Mouse (Mus musculus) stomach, embryonic 14.5 days (tissue): ENCODE measurements around the gene Klhdc9. TPM values are rescaled to one million over a fixed set of nuclear protein-coding genes. Genes with fewer than 3 reads are reported as not detected.

Source experiments
- ATAC-seq: fragments of 200-750 bp; cut with Nextera tagmentation; 2 replicates; pipeline ENCODE4 v1.8.0; 2017; ENCODE audit warnings: low read depth, moderate TSS enrichment; ENCODE audit not compliant: insufficient number of reproducible peaks, insufficient read depth, low FRiP score
- H3K27ac ChIP-seq: fragments of 300-500 bp; sonication (generic); 2 replicates; pipeline ENCODE4 v1.5.1; 2014; ENCODE audit warnings: mild to moderate bottlenecking, low read length, moderate library complexity, mixed read lengths
- H3K27me3 ChIP-seq: fragments of 300-500 bp; sonication (generic); 2 replicates; pipeline ENCODE4 v1.6.1; 2014; ENCODE audit warnings: low read length, control low read depth, mixed read lengths; ENCODE audit not compliant: control insufficient read depth, insufficient read depth
- H3K36me3 ChIP-seq: fragments of 300-500 bp; sonication (generic); 2 replicates; pipeline ENCODE4 v1.6.1; 2014; ENCODE audit warnings: mild to moderate bottlenecking, control low read depth, low read length, moderate library complexity, mixed read lengths; ENCODE audit not compliant: control insufficient read depth, insufficient read depth
- H3K4me1 ChIP-seq: fragments of 300-500 bp; sonication (generic); 2 replicates; pipeline ENCODE4 v1.6.1; 2014; ENCODE audit warnings: low read length, control low read depth, mixed read lengths; ENCODE audit not compliant: control insufficient read depth, insufficient read depth
- H3K4me2 ChIP-seq: fragments of 300-500 bp; sonication (generic); replicated peaks from 2 replicates; pipeline ENCODE4 v1.6.1; 2014; ENCODE audit warnings: low read depth, low read length, control low read depth
- H3K4me3 ChIP-seq: fragments of 300-500 bp; sonication (generic); 2 replicates; pipeline ENCODE4 v1.5.1; 2014; ENCODE audit warnings: low read depth, low read length, control low read depth
- H3K9ac ChIP-seq: fragments of 300-500 bp; sonication (generic); replicated peaks from 2 replicates; pipeline ENCODE4 v1.6.1; 2014; ENCODE audit warnings: low read depth, mild to moderate bottlenecking, control low read depth, low read length, moderate library complexity, mixed read lengths
- H3K9me3 ChIP-seq: fragments of 300-500 bp; sonication (generic); 2 replicates; pipeline ENCODE4 v1.6.1; 2016; ENCODE audit warnings: low read depth, low read length, control low read depth; ENCODE audit not compliant: control insufficient read depth
- WGBS: fragments of 180-500 bp; shearing (Covaris S2); extraction: QIAGEN DNeasy Blood & Tissue Kit; methylation state at CpG from one replicate; pipeline ENCODE4 v1.1.7; 2014; 5-methylcytosine and 5-hydroxymethylcytosine counted together
- polyA plus RNA-seq: library from polyadenylated mRNA; unstranded; fragments of >200 nt; fragmentation: Nextera tagmentation; extraction: Ambion mirVana; gene quantifications from 2 replicates; pipeline ENCODE4 v1.2.1, GENCODE M21; 2014

Klhdc9 gene
- polyA plus RNA-seq, 1 experiment from 2014 or later: 1.5 TPM

GRCm38 (mm10) chr1:171320151-171320550, 40.4 kb downstream of the Klhdc9 start:
- H3K4me1 ChIP-seq: no peaks in the 10 kb centered on the region
- no peaks in the 10 kb centered on the region for H3K9me3 ChIP-seq
- 27% methylated on average over 5 of the region's 5 CpGs for WGBS
- no peaks in the 10 kb centered on the region for H3K27me3 ChIP-seq
- H3K9ac ChIP-seq: no peak overlapping the region
- ATAC-seq: no peak
- no peaks in the 10 kb centered on the region for H3K36me3 ChIP-seq
- H3K4me2 ChIP-seq: no peak overlapping the region
- no peak overlapping the region for H3K4me3 ChIP-seq
- H3K27ac ChIP-seq: no peak overlapping the region

- Histone ChIP-seq H3K27me3 (no peaks in the 10 kb centered on the region), H3K4me3 (no peak overlapping the region), H3K9ac (no peak overlapping the region), H3K27ac (no peak overlapping the region), H3K4me2 (no peak overlapping the region), H3K4me1 (no peaks in the 10 kb centered on the region), H3K9me3 (no peaks in the 10 kb centered on the region), H3K36me3 (no peaks in the 10 kb centered on the region)
- no peak for ATAC-seq
- 17% methylated on average over 7 of the region's 7 CpGs for whole genome bisulfite sequencing
Measured at GRCm38 (mm10) chr1:171319748-171320147, 40.9 kb downstream of the Klhdc9 start.

DNA sequence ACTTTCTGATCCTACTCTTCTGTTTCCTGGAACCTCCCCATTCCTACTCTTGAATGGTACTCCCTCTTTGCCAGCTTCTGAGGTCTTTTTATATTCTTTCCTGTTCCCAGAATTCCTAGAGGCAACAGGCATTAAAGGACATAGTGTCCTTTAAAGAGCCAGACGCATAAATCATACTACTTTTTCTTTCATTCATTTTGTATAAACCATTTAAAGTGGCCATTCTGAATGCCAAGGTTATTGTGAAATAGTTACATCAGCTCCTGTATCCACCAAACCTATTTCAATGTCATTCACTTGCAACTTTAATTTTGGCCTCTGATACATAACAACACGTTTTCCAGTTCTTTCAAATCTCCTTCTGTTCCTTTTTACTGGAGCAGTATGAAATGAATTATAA, 51.3 kb downstream of the Klhdc9 start:
- Histone ChIP-seq H3K9ac (no peak overlapping the region), H3K27ac (no peak overlapping the region), H3K4me2 (no peak overlapping the region), H3K4me3 (no peak overlapping the region), H3K9me3 (no peaks in the 10 kb centered on the region), H3K4me1 (no peaks in the 10 kb centered on the region), H3K27me3 (no peaks in the 10 kb centered on the region), H3K36me3 (no peaks in the 10 kb centered on the region)
- 69% methylated on average over 2 of the region's 2 CpGs for WGBS
- ATAC-seq: no peak

Other genes starting within 250 kb of the Klhdc9 start
- gene Cfap126, start 246.9 kb downstream of the Klhdc9 start, polyA plus RNA-seq: 2.6 and 2.8 TPM in 2 replicates
- 297 and 311 TPM in 2 replicates for gene Sdhc, start 210.2 kb downstream of the Klhdc9 start, polyA plus RNA-seq
- 1.9 and 2.0 TPM in 2 replicates for gene Mpz, start 210.1 kb downstream of the Klhdc9 start, polyA plus RNA-seq
- 35.6 and 39.6 TPM in 2 replicates for gene Pcp4l1, start 164.5 kb downstream of the Klhdc9 start, polyA plus RNA-seq
- gene Nr1i3, start 146.8 kb downstream of the Klhdc9 start, polyA plus RNA-seq: 0.17 and 0.30 TPM in 2 replicates
- gene Tomm40l, start 138.3 kb downstream of the Klhdc9 start, polyA plus RNA-seq: 25.0 and 28.2 TPM in 2 replicates
- gene Apoa2, start 135.7 kb downstream of the Klhdc9 start, polyA plus RNA-seq: 3.9 and 7.3 TPM in 2 replicates
- gene Fcer1g, start 126.4 kb downstream of the Klhdc9 start, polyA plus RNA-seq: 52.5 and 58.4 TPM in 2 replicates
- 5.3 and 6.3 TPM in 2 replicates for gene Adamts4, start 110.4 kb downstream of the Klhdc9 start, polyA plus RNA-seq
- gene Ndufs2, start 109.4 kb downstream of the Klhdc9 start, polyA plus RNA-seq: 219 and 234 TPM in 2 replicates
- 81.1 and 87.0 TPM in 2 replicates for gene B4galt3, start 90.5 kb downstream of the Klhdc9 start, polyA plus RNA-seq
- 56.7 and 57.7 TPM in 2 replicates for gene Ppox, start 79.6 kb downstream of the Klhdc9 start, polyA plus RNA-seq
- gene Usp21, start 72.8 kb downstream of the Klhdc9 start, polyA plus RNA-seq: 68.8 and 70.6 TPM in 2 replicates
- 118 and 130 TPM in 2 replicates for gene Ufc1, start 65.8 kb downstream of the Klhdc9 start, polyA plus RNA-seq
- 48.8 and 54.1 TPM in 2 replicates for gene Dedd, start 31.7 kb downstream of the Klhdc9 start, polyA plus RNA-seq
- gene Nit1, start 15.2 kb downstream of the Klhdc9 start, polyA plus RNA-seq: 37.1 and 40.8 TPM in 2 replicates
- gene Pfdn2, start 15.1 kb downstream of the Klhdc9 start, polyA plus RNA-seq: 44.7 TPM in 2 replicates
- 10.7 and 13.7 TPM in 2 replicates for gene Nectin4, start 9.3 kb upstream of the Klhdc9 start, polyA plus RNA-seq
- gene Arhgap30, start 28.2 kb upstream of the Klhdc9 start, polyA plus RNA-seq: 0.67 and 1.3 TPM in 2 replicates
- 85.2 and 95.0 TPM in 2 replicates for gene Usf1, start 50.5 kb upstream of the Klhdc9 start, polyA plus RNA-seq
- 3.0 and 3.1 TPM in 2 replicates for gene Tstd1, start 58.1 kb upstream of the Klhdc9 start, polyA plus RNA-seq
- gene F11r, start 76.7 kb upstream of the Klhdc9 start, polyA plus RNA-seq: 119 and 127 TPM in 2 replicates
- 14.5 and 14.6 TPM in 2 replicates for gene Alyref2, start 142.7 kb upstream of the Klhdc9 start, polyA plus RNA-seq
- not detected in 2 replicates for gene Itln1, start 174.5 kb upstream of the Klhdc9 start, polyA plus RNA-seq
- 0.21 and 0.26 TPM in 2 replicates for gene Cd244a, start 198.4 kb upstream of the Klhdc9 start, polyA plus RNA-seq
- gene Ly9, start 246.6 kb upstream of the Klhdc9 start, polyA plus RNA-seq: not detected in 2 replicates